Mouse (Mus musculus) hindbrain, embryonic 12.5 days (tissue): ENCODE results near the gene Armc2. TPM values are rescaled to one million over a fixed set of nuclear protein-coding genes. Genes with fewer than 3 reads are reported as not detected.

Experiments used
- ATAC-seq: fragments of 200-750 bp; cut with Nextera tagmentation; 2 replicates; pipeline ENCODE4 v1.8.0; 2017; ENCODE audit warnings: moderate TSS enrichment; ENCODE audit not compliant: low FRiP score
- H3K27ac ChIP-seq: fragments of 300-500 bp; sonication (generic); 2 replicates; pipeline ENCODE4 v1.5.1; 2016; ENCODE audit warnings: mild to moderate bottlenecking
- H3K27me3 ChIP-seq: fragments of 300-500 bp; sonication (generic); 2 replicates; pipeline ENCODE4 v1.6.1; 2016; ENCODE audit warnings: mild to moderate bottlenecking
- H3K36me3 ChIP-seq: fragments of 300-500 bp; sonication (generic); 2 replicates; pipeline ENCODE4 v1.6.1; 2016; ENCODE audit warnings: mild to moderate bottlenecking
- H3K4me1 ChIP-seq: fragments of 300-500 bp; sonication (generic); 2 replicates; pipeline ENCODE4 v1.6.1; 2016
- H3K4me2 ChIP-seq: fragments of 300-500 bp; sonication (generic); replicated peaks from 2 replicates; pipeline ENCODE4 v1.6.1; 2016; ENCODE audit warnings: mild to moderate bottlenecking
- H3K4me3 ChIP-seq: fragments of 300-500 bp; sonication (generic); 2 replicates; pipeline ENCODE4 v1.5.1; 2016; ENCODE audit warnings: mild to moderate bottlenecking
- H3K9ac ChIP-seq: fragments of 300-500 bp; sonication (generic); 2 replicates; pipeline ENCODE4 v1.6.1; 2016; ENCODE audit warnings: mild to moderate bottlenecking, moderate library complexity
- H3K9me3 ChIP-seq: fragments of 300-500 bp; sonication (generic); replicated peaks from 2 replicates; pipeline ENCODE4 v1.6.1; 2016; ENCODE audit warnings: mild to moderate bottlenecking
- WGBS: fragments of 180-500 bp; shearing (Covaris S2); methylation state at CpG from one replicate; pipeline ENCODE4 v1.1.7; 2016; 5-methylcytosine and 5-hydroxymethylcytosine counted together
- polyA plus RNA-seq: library from polyadenylated mRNA; unstranded; fragments of >200 nt; fragmentation: Nextera tagmentation; extraction: Ambion mirVana; gene quantifications from 2 replicates; pipeline ENCODE4 v1.2.1, GENCODE M21; 2016

The Armc2 gene
- polyA plus RNA-seq, 1 experiment from 2014 or later, result 4.8 TPM

- WGBS, result 69% methylated on average over 2 of the region's 2 CpGs
Measured at GRCm38 (mm10) chr10:41870101-41870500, 148.1 kb downstream of the Armc2 start.

GRCm38 (mm10) chr10:41867956-41868355 lies 150.3 kb downstream of the Armc2 start:
- 85% methylated on average over 5 of the region's 5 CpGs for WGBS
- no peak for ATAC-seq
- H3K4me2 ChIP-seq, result no peak overlapping the region
- H3K9me3 ChIP-seq, result no peaks in the 10 kb centered on the region
- H3K4me1 ChIP-seq, result 0 out of 2 replicates have a peak, but pooled peaks cover 13% of the 10 kb centered on the region
- H3K27ac ChIP-seq, result no peak overlapping the region
- no peak overlapping the region for H3K4me3 ChIP-seq
- H3K36me3 ChIP-seq, result no peaks in the 10 kb centered on the region
- no peaks in the 10 kb centered on the region for H3K27me3 ChIP-seq
- H3K9ac ChIP-seq, result no peak overlapping the region

More at GRCm38 (mm10) chr10:41870101-41870500, 148.1 kb downstream of the Armc2 start:
- ATAC-seq, result no peak
- H3K27me3 ChIP-seq, result no peaks in the 10 kb centered on the region
- H3K4me1 ChIP-seq, result 0 out of 2 replicates have a peak, but pooled peaks cover 13% of the 10 kb centered on the region
- H3K9ac ChIP-seq, result no peak overlapping the region
- no peaks in the 10 kb centered on the region for H3K36me3 ChIP-seq
- H3K4me3 ChIP-seq, result no peak overlapping the region
- no peaks in the 10 kb centered on the region for H3K9me3 ChIP-seq
- no peak overlapping the region for H3K4me2 ChIP-seq
- no peak overlapping the region for H3K27ac ChIP-seq

DNA sequence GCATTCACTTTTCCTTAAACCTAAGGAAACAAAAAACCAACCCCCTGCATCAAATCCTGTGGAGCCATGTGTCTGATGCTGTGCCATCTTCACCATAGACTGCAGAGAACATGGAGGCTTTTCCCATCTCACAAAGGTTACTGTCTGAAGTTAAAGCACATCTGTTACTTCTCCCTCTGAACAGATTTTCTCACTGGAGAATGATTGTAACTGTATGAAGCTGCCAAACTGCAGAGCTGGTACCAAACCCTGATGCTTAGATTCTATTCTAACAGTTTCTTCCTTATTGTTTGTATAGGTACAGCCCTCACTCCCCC lies 151.4 kb downstream of the Armc2 start:
- ATAC-seq, result no peak
- no peak overlapping the region for H3K27ac ChIP-seq
- no peak overlapping the region for H3K4me3 ChIP-seq
- no peaks in the 10 kb centered on the region for H3K36me3 ChIP-seq
- H3K4me2 ChIP-seq, result no peak overlapping the region
- 0 out of 2 replicates have a peak, but pooled peaks cover 13% of the 10 kb centered on the region for H3K4me1 ChIP-seq
- H3K27me3 ChIP-seq, result no peaks in the 10 kb centered on the region
- no peak overlapping the region for H3K9ac ChIP-seq
- H3K9me3 ChIP-seq, result no peaks in the 10 kb centered on the region

DNA sequence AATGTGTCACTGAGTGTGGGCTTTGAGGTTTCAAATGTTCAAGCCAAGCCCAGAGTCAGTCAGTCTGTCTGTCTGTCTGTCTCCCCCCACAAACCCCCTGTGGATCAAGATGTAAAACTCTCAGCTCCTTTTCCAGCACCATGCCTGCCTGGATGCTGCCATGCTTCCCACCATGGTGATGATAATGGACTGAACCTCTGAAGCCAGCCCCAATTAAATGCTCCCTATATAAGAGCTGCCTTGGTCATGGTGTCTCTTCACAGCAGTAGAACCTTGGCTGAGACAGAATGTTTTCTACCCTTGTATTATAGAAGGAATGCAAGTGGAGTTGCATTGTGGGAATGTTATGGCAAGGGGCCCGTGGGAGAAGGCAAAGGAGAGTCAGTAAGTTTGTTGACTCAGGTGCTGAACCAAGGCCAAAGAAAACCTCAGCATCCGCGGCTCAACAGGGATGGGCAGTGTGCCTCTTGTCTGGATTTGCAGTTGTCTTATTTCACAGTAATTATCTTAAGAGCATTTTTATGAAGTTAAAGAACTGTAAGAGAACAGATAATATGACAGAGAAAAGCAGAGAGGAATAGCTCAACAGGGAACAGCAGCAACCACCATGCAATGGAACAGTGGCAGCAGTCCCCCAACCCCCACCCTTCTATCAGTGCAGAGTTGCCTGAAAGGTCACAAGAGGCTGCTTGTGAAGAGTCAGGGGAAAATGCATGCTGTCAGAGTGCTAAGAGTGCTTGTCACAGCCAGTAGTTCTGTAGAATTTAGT lies 152.0 kb downstream of the Armc2 start:
- WGBS, result 66% methylated on average over 3 of the region's 3 CpGs
- Histone ChIP-seq H3K27me3 (no peaks in the 10 kb centered on the region), H3K9ac (no peak overlapping the region), H3K27ac (no peak overlapping the region), H3K4me2 (no peak overlapping the region), H3K4me1 (0 out of 2 replicates have a peak, but pooled peaks cover 13% of the 10 kb centered on the region), H3K9me3 (no peaks in the 10 kb centered on the region), H3K36me3 (no peaks in the 10 kb centered on the region), H3K4me3 (no peak overlapping the region)
- ATAC-seq, result no peak

Other genes starting within 250 kb of the Armc2 start
- 19.7 and 21.9 TPM in 2 replicates for gene Cep57l1, start 208.6 kb downstream of the Armc2 start, polyA plus RNA-seq
- gene Sesn1, start 208.5 kb downstream of the Armc2 start, polyA plus RNA-seq, result 33.0 and 35.1 TPM in 2 replicates